Mouse (Mus musculus) E14TG2a.4 (cell line): Measurements from ENCODE around the gene Gm20388.

Experiments used
- H3K27me3 ChIP-seq: 2 replicates; pipeline ENCODE4 v1.6.1; 2014; ENCODE audit warnings: low read length, control low read depth; ENCODE audit not compliant: insufficient read depth
- H3K36me3 ChIP-seq: 2 replicates; pipeline ENCODE4 v1.6.1; 2014; ENCODE audit warnings: low read length, control low read depth; ENCODE audit not compliant: insufficient read depth
- H3K4me1 ChIP-seq: replicated peaks from 2 replicates; pipeline ENCODE4 v1.6.1; 2014; ENCODE audit warnings: low read depth, low read length, control low read depth
- H3K4me3 ChIP-seq: replicated peaks from 2 replicates; pipeline ENCODE4 v1.5.1; 2014; ENCODE audit warnings: mild to moderate bottlenecking, low read length
- H3K9me3 ChIP-seq: 2 replicates; pipeline ENCODE4 v1.6.1; 2014; ENCODE audit warnings: low read length, control low read depth
- CTCF ChIP-seq: conservative IDR thresholded peaks from 2 replicates; pipeline ENCODE4 v1.5.1; 2014; ENCODE audit warnings: low read length
- NANOG ChIP-seq: IDR thresholded peaks from 2 replicates; pipeline ENCODE4 v1.6.1; 2014; ENCODE audit warnings: borderline replicate concordance, low read length, mixed read lengths
- POU5F1 ChIP-seq: IDR thresholded peaks from 2 replicates; pipeline ENCODE4 v1.6.1; 2014; ENCODE audit warnings: low read length, borderline replicate concordance

Gm20388 gene

GRCm38 (mm10) chr8:124284333-124284711 is 4373.7 kb downstream of the Gm20388 start:
- Histone ChIP-seq H3K9me3 (peaks cover under 1% of the 10 kb centered on the region; the same call in 1 of the 2 replicates), H3K27me3 (no peaks in the 10 kb centered on the region), H3K36me3 (peaks cover 14% of the 10 kb centered on the region), H3K4me1 (peaks cover 64% of the 10 kb centered on the region), H3K4me3 (no peak overlapping the region)
- TF ChIP-seq CTCF (no peak), POU5F1 (no peak)

GRCm38 (mm10) chr8:124284984-124285576 is 4374.4 kb downstream of the Gm20388 start:
- peaks cover 14% of the 10 kb centered on the region for H3K36me3 ChIP-seq
- TF ChIP-seq POU5F1 (no peak), NANOG (no peak), CTCF (no peak)
- H3K4me3 ChIP-seq, result no peak overlapping the region
- no peaks in the 10 kb centered on the region for H3K27me3 ChIP-seq
- peaks cover 64% of the 10 kb centered on the region for H3K4me1 ChIP-seq
- H3K9me3 ChIP-seq, result peaks cover 7% of the 10 kb centered on the region

GRCm38 (mm10) chr8:124286461-124287124 is 4376.0 kb downstream of the Gm20388 start:
- H3K4me1 ChIP-seq, result peaks cover 60% of the 10 kb centered on the region
- peaks cover 22% of the 10 kb centered on the region for H3K9me3 ChIP-seq
- no peaks in the 10 kb centered on the region for H3K27me3 ChIP-seq
- no peak for TF ChIP-seq POU5F1
- TF ChIP-seq CTCF, result no peak
- no peak for TF ChIP-seq NANOG
- peaks cover 29% of the 10 kb centered on the region for H3K36me3 ChIP-seq
- H3K4me3 ChIP-seq, result no peak overlapping the region

GRCm38 (mm10) chr8:124288215-124288864 is 4377.7 kb downstream of the Gm20388 start:
- no peak overlapping the region for H3K4me3 ChIP-seq
- H3K4me1 ChIP-seq, result peaks cover 46% of the 10 kb centered on the region
- peaks cover 23% of the 10 kb centered on the region for H3K36me3 ChIP-seq
- no peaks in the 10 kb centered on the region for H3K27me3 ChIP-seq
- no peak for TF ChIP-seq NANOG
- TF ChIP-seq POU5F1, result no peak
- no peak for TF ChIP-seq CTCF
- peaks cover 23% of the 10 kb centered on the region for H3K9me3 ChIP-seq

GRCm38 (mm10) chr8:124289481-124290050 is 4378.9 kb downstream of the Gm20388 start:
- H3K4me1 ChIP-seq, result peaks cover 38% of the 10 kb centered on the region
- TF ChIP-seq CTCF (no peak), NANOG (no peak), POU5F1 (no peak)

GRCm38 (mm10) chr8:124290911-124291691 is 4380.5 kb downstream of the Gm20388 start:
- peaks cover 32% of the 10 kb centered on the region for H3K4me1 ChIP-seq
- peaks cover 30% of the 10 kb centered on the region for H3K36me3 ChIP-seq
- TF ChIP-seq NANOG (no peak), CTCF (no peak), POU5F1 (no peak)
- H3K27me3 ChIP-seq, result no peaks in the 10 kb centered on the region
- H3K9me3 ChIP-seq, result peaks cover 23% of the 10 kb centered on the region
- H3K4me3 ChIP-seq, result no peak overlapping the region

More at GRCm38 (mm10) chr8:124289481-124290050, 4378.9 kb downstream of the Gm20388 start:
- Histone ChIP-seq H3K36me3 (peaks cover 20% of the 10 kb centered on the region), H3K4me3 (no peak overlapping the region), H3K27me3 (no peaks in the 10 kb centered on the region), H3K9me3 (peaks cover 23% of the 10 kb centered on the region)

- TF ChIP-seq CTCF, result no peak
- TF ChIP-seq NANOG, result no peak
- TF ChIP-seq POU5F1, result no peak
- no peak overlapping the region for H3K4me3 ChIP-seq
- peaks cover 23% of the 10 kb centered on the region for H3K9me3 ChIP-seq
- peaks cover 31% of the 10 kb centered on the region for H3K36me3 ChIP-seq
- peaks cover 26% of the 10 kb centered on the region for H3K4me1 ChIP-seq
- no peaks in the 10 kb centered on the region for H3K27me3 ChIP-seq
Measured at GRCm38 (mm10) chr8:124291693-124292092, 4381.1 kb downstream of the Gm20388 start.

- Histone ChIP-seq H3K27me3 (no peaks in the 10 kb centered on the region), H3K4me3 (no peak overlapping the region), H3K36me3 (peaks cover 31% of the 10 kb centered on the region), H3K9me3 (peaks cover 23% of the 10 kb centered on the region), H3K4me1 (peaks cover 16% of the 10 kb centered on the region)
- no peak for TF ChIP-seq CTCF
- TF ChIP-seq POU5F1, result no peak
- TF ChIP-seq NANOG, result no peak
Measured at GRCm38 (mm10) chr8:124292965-124293364, 4382.3 kb downstream of the Gm20388 start.
